Mouse (Mus musculus): Measurements from ENCODE around the gene Adamts17. TPM values are rescaled to one million over a fixed set of nuclear protein-coding genes. Genes with fewer than 3 reads are reported as not detected.

Adamts17 gene
- polyA plus RNA-seq, 1 experiment from 2014 or later: 3.5 TPM

- no peaks in the 10 kb centered on the region for H3K4me1 ChIP-seq
- no peak overlapping the region for H3K27ac ChIP-seq (replicated peaks)
- no peak overlapping the region for H3K4me3 ChIP-seq
- WGBS: 83% methylated on average over 3 of the region's 3 CpGs
- no peaks in the 10 kb centered on the region for H3K27me3 ChIP-seq
- H3K9ac ChIP-seq (replicated peaks): no peak overlapping the region
- H3K4me2 ChIP-seq (replicated peaks): no peak overlapping the region
- no peaks in the 10 kb centered on the region for H3K36me3 ChIP-seq
- ATAC-seq (replicated peaks): no peak
- H3K9me3 ChIP-seq: no peaks in the 10 kb centered on the region
Measured at GRCm38 (mm10) chr7:66988441-66988840, 148.9 kb downstream of the Adamts17 start.

DNA sequence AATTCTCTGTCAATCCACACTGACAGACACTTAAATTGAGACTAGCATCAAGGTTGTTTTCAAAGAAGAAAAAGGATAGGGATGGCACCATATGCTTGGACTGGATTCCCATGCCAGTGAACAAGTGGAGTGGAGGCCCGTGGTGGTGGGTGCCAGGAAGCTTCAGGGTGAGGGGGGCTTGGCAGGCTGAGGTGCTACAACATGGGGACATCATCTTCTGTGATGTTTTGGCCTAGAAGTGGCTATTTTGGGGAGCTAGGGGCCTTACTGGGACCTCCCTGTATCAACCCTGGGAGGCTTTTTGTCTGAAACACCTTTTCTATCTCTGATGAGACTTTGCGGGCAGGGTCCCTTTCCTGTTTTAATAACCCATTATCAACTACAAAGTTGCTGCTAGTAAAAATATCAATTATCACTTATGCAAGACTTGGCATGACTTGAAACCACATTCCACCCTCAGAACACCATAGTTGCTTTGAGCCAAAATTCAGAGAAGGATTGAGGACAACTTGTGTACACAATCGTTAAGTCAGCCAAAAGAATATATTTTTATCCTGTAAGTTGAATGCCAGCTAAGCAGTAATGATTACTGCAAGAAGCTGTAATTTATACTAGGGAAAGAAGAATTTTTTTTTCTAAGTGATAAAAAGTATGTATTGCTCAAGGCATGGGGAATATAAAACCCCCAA is 150.0 kb downstream of the Adamts17 start:
- no peaks in the 10 kb centered on the region for H3K36me3 ChIP-seq
- no peaks in the 10 kb centered on the region for H3K27me3 ChIP-seq
- H3K9me3 ChIP-seq: no peaks in the 10 kb centered on the region
- H3K4me1 ChIP-seq: no peaks in the 10 kb centered on the region
- ATAC-seq (replicated peaks): no peak; the same call in 1 of the 2 replicates
- no peak overlapping the region for H3K4me2 ChIP-seq (replicated peaks)
- no peak overlapping the region for H3K4me3 ChIP-seq
- H3K27ac ChIP-seq (replicated peaks): peak overlapping the region; percentile 37; the same call in 1 of the 2 replicates
- WGBS: 65% methylated on average over 3 of the region's 3 CpGs
- no peak overlapping the region for H3K9ac ChIP-seq (replicated peaks)

- H3K4me3 ChIP-seq: no peak overlapping the region
- 91% methylated on average over 6 of the region's 6 CpGs for WGBS
- no peak overlapping the region for H3K27ac ChIP-seq (replicated peaks)
- no peak overlapping the region for H3K9ac ChIP-seq (replicated peaks)
- no peak overlapping the region for H3K4me2 ChIP-seq (replicated peaks)
- H3K4me1 ChIP-seq: no peaks in the 10 kb centered on the region
- no peak for ATAC-seq (replicated peaks)
- no peaks in the 10 kb centered on the region for H3K9me3 ChIP-seq
- H3K36me3 ChIP-seq: no peaks in the 10 kb centered on the region
- H3K27me3 ChIP-seq: no peaks in the 10 kb centered on the region
Measured at GRCm38 (mm10) chr7:66998821-66999220, 159.3 kb downstream of the Adamts17 start.

DNA sequence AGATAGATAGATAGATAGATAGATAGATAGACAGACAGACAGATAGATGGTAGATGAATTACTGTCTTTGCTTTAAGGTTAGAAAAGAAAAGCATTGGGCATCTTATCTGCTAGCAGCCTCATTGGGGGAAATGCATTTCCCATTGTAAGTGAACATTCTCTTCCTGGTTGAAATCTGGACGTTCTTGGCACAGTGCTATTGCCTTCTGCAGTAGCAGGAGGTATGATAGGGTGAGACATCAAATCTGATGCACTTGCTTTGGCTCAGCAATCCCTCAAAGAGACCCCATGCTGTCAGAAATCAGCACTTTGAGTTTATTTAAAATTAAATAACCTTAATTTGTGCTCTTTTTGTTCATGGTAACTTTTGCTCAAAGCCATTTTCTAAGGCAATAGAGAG is 164.1 kb downstream of the Adamts17 start:
- Histone ChIP-seq H3K4me1 (no peaks in the 10 kb centered on the region), H3K9ac (replicated peaks) (no peak overlapping the region), H3K36me3 (no peaks in the 10 kb centered on the region), H3K4me3 (no peak overlapping the region), H3K9me3 (no peaks in the 10 kb centered on the region), H3K27ac (replicated peaks) (0 out of 2 replicates have a peak overlapping the region, but pooled peaks have one; percentile 50), H3K27me3 (no peaks in the 10 kb centered on the region), H3K4me2 (replicated peaks) (no peak overlapping the region)
- ATAC-seq (replicated peaks): peak; percentile 68; the same call in 1 of the 2 replicates
- 50% methylated on average over 1 of the region's 1 CpGs for WGBS

DNA sequence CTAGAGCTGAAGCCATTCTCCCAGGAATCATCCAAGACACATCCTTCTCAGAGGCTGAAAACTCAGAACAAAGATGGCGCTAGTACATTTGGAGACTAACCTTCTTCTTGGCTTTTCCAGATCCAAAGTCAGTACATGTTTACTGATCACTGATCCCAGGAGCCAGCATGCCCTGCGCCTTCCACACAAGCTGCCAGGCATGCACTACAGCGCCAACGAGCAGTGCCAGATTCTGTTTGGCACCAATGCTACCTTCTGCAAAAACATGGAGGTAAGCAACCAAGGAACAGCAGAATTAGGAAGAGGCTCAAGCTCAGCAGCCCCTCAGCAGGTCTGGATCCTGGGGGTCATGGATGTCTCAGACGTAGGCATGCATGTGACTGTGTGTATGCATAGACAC is 164.7 kb downstream of the Adamts17 start:
- Histone ChIP-seq H3K27me3 (no peaks in the 10 kb centered on the region), H3K9me3 (no peaks in the 10 kb centered on the region), H3K4me1 (no peaks in the 10 kb centered on the region), H3K36me3 (no peaks in the 10 kb centered on the region), H3K27ac (replicated peaks) (0 out of 2 replicates have a peak overlapping the region, but pooled peaks have one; percentile 50), H3K9ac (replicated peaks) (no peak overlapping the region), H3K4me3 (no peak overlapping the region), H3K4me2 (replicated peaks) (no peak overlapping the region)
- ATAC-seq (replicated peaks): peak; percentile 71; the same call in 1 of the 2 replicates
- WGBS: 77% methylated on average over 5 of the region's 5 CpGs

DNA sequence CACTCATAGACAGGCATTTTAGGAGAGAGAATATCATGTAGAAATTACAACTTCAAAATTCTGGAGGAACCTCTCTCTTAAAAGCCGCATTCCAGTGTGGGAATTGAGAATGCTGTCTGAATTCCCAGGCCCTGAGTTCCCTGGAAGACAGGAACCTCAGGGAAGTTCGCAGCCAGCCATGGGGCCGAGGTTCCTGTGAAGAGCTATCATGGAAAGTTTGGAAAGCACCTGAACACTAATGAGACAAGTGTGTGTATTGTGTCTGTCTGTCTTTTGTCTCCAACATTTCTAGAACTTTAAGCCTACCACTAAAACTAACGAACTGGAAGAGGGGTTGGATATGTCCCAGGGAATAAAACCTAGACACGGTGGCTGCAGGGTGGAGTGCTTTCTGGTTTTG is 170.3 kb downstream of the Adamts17 start:
- Histone ChIP-seq H3K9me3 (no peaks in the 10 kb centered on the region), H3K4me1 (no peaks in the 10 kb centered on the region), H3K4me3 (no peak overlapping the region), H3K9ac (replicated peaks) (no peak overlapping the region), H3K27ac (replicated peaks) (no peak overlapping the region), H3K36me3 (no peaks in the 10 kb centered on the region), H3K4me2 (replicated peaks) (no peak overlapping the region), H3K27me3 (no peaks in the 10 kb centered on the region)
- ATAC-seq (replicated peaks): no peak
- WGBS: 62% methylated on average over 5 of the region's 5 CpGs

GRCm38 (mm10) chr7:67012011-67012751 is 172.6 kb downstream of the Adamts17 start:
- H3K4me3 ChIP-seq: no peak overlapping the region
- no peak overlapping the region for H3K9ac ChIP-seq (replicated peaks)
- WGBS: 86% methylated on average over 12 of the region's 12 CpGs

DNA sequence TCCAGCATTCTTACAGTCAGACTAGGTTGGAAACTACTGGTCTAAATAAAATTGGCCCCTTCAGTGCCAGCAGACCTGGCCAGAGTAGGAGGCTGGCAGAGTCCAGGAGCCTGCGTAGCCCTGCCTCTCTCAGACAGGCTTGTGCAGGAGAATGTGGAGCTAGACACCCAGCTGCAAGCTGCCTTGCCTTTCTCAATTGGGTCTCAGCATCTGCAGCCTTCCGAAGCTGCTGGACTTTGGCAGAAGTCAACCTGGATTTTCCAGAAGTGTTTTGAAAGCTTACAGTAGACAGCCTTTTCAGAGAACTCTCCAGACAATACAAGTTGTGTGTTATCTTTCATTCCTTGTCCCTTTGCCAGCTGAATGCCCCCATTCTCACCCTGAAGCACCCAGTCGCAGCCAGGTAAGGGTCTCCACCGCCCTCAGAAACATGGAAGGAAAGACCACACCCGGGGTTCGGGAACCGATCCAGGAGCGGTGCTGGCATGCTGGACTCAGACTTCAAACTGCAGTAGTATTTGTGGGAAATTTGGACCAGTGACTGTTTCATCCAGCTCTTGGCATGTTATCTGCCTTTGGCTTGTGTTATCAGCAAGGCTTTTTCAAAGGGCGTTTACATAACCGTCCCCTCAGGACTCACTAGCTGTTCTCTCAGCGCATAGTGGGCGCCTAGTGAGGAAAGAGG is 173.8 kb downstream of the Adamts17 start:
- Histone ChIP-seq H3K9me3 (no peaks in the 10 kb centered on the region), H3K4me1 (no peaks in the 10 kb centered on the region), H3K27ac (replicated peaks) (no peak overlapping the region), H3K4me2 (replicated peaks) (no peak overlapping the region), H3K4me3 (no peak overlapping the region), H3K36me3 (no peaks in the 10 kb centered on the region), H3K9ac (replicated peaks) (no peak overlapping the region), H3K27me3 (no peaks in the 10 kb centered on the region)
- no peak for ATAC-seq (replicated peaks)
- 91% methylated on average over 12 of the region's 12 CpGs for WGBS

More at GRCm38 (mm10) chr7:67012011-67012751, 172.6 kb downstream of the Adamts17 start:
- Histone ChIP-seq H3K4me1 (no peaks in the 10 kb centered on the region), H3K4me2 (replicated peaks) (no peak overlapping the region), H3K36me3 (no peaks in the 10 kb centered on the region), H3K27ac (replicated peaks) (no peak overlapping the region), H3K9me3 (no peaks in the 10 kb centered on the region), H3K27me3 (no peaks in the 10 kb centered on the region)
- ATAC-seq (replicated peaks): no peak

DNA sequence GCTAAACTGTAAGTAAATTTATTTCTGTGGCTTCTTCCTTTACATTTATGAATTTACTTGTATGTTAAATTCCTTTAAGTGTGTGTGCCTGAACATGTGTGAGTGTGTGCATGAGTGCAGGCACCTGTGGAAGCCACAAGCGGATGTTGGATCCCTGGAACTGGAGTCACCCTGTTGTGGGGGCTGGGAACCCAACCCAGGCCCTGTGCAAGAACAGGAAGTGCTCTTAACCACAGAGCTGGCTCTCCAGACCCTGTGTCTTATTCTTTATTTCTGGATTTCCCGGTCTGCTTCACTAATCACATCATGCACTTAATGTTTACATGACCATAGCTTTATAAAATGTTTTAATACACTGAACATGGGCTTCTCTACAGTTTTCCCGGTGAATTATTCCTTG is 180.4 kb downstream of the Adamts17 start:
- ATAC-seq (replicated peaks): no peak
- 86% methylated on average over 3 of the region's 3 CpGs for WGBS
- no peak overlapping the region for H3K4me3 ChIP-seq

DNA sequence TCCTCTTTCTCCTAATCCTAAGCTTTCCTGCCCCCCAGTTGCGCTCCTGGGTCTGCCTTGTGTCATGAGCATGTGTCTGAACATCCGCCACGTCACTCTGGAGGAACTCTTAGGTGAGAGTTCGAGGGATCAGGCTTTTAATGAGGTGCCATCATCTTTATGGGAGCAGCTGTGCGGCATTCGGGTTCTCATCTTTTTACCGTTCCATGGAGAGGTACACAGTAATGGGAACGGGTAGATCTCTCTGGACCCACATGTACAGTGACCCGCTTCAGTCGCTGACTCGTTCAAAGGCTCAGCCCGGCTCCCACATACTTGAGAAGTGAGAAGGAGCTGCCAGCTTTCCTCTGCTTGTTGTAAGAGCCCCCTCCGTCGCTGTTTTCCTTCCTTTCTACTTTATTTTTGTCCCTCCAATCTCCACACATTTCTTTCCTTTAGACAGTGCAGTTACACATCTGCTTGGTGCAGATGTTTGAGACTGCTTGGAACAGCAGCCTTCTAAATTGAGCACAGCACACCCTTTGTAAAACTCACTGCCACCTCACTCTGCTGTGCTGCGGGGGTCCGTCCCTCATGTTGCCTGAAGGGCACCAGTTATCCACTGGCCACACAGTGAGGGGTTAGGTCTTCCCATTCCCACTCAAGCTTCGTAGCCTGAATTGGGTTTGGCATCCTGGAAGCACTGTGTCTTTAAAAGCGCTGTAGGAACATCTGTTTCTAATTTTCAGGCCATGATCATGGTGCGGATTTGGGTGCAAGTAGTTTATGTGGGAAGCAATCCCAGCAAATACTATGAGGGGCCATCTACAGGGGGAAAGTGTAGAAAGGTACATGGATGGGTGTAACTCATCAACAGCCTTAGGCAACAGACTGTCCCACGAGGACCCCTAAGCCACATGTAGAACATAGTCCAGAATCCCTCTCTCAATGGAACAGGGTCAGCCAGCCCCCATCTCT is 186.9 kb downstream of the Adamts17 start:
- ATAC-seq (replicated peaks): no peak
- Histone ChIP-seq H3K4me1 (no peaks in the 10 kb centered on the region), H3K9ac (replicated peaks) (no peak overlapping the region), H3K36me3 (no peaks in the 10 kb centered on the region), H3K4me3 (no peak overlapping the region), H3K27ac (replicated peaks) (no peak overlapping the region), H3K27me3 (no peaks in the 10 kb centered on the region), H3K9me3 (no peaks in the 10 kb centered on the region), H3K4me2 (replicated peaks) (no peak overlapping the region)
- WGBS: 86% methylated on average over 20 of the region's 20 CpGs

More for the DNA sequence above, 180.4 kb downstream of the Adamts17 start:
- no peak overlapping the region for H3K9ac ChIP-seq (replicated peaks)
- no peak overlapping the region for H3K4me2 ChIP-seq (replicated peaks)
- no peaks in the 10 kb centered on the region for H3K9me3 ChIP-seq
- no peaks in the 10 kb centered on the region for H3K27me3 ChIP-seq
- no peaks in the 10 kb centered on the region for H3K36me3 ChIP-seq
- no peaks in the 10 kb centered on the region for H3K4me1 ChIP-seq
- no peak overlapping the region for H3K27ac ChIP-seq (replicated peaks)

DNA sequence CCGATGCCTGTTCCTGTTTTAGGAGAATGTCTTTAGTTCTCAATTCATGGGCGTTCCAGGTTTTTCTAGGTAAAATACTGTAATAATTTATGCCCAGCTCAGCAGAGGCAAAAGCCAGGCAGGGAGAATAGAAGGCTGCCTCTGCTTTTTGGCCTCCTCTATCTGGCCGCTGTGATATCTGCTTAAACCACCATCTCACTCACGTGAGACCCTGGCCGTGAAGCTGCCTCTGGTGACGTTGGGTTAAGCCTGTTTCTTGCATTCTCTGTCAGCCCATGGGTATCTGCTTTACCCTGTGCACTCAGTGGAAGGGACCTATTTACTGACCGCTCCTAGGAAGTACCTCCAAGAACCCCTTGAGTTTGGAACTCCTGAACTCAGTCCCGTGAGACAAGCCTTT is 187.7 kb downstream of the Adamts17 start:
- Histone ChIP-seq H3K27ac (replicated peaks) (no peak overlapping the region), H3K9me3 (no peaks in the 10 kb centered on the region), H3K4me2 (replicated peaks) (no peak overlapping the region), H3K4me1 (no peaks in the 10 kb centered on the region), H3K4me3 (no peak overlapping the region), H3K9ac (replicated peaks) (no peak overlapping the region), H3K27me3 (no peaks in the 10 kb centered on the region), H3K36me3 (no peaks in the 10 kb centered on the region)
- WGBS: 93% methylated on average over 8 of the region's 8 CpGs
- ATAC-seq (replicated peaks): no peak

All from forebrain, embryonic 15.5 days (tissue).